Mouse (Mus musculus): Measurements from ENCODE around the gene Frmd8.

DNA sequence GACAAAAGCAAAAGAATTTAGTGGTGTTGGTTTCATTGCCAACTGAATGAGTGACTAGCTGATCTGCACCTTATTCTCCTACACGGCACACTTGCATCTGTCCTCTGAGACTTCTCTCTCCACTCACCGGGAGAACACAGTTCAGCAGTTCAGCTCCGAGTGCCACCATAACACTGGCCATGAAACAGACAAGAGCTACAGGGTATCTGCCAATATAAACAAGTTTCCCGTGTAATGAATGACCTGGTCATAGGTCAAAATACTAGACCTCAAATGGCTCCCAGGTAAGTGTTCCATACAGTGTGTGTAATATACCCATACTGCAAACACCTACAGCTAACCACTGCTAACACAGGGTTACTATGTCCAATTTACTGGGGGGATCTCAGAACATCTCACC lies 14.1 kb upstream of the Frmd8 start:
- TF ChIP-seq POLR2A (IDR thresholded peaks at IDR 0.05; ENCODE audit: extremely low read depth, insufficient read depth, low read length) (no peak), CTCF (IDR thresholded peaks at IDR 0.05; ENCODE audit: low read depth, low read length) (no peak)

All from liver, adult 2 months (tissue).